Mouse (Mus musculus) erythroblast, embryonic 14.5 days (primary cell): Measurements from ENCODE around the gene Bhlhe41.

Experiments
- GATA1 ChIP-seq: IDR thresholded peaks from 2 replicates; pipeline ENCODE4 v1.6.1; 2012; ENCODE audit warnings: low read length, inconsistent platforms, mixed read lengths
- TAL1 ChIP-seq: IDR thresholded peaks from 3 replicates; pipeline ENCODE4 v1.6.1; 2012; ENCODE audit warnings: low read length, inconsistent platforms, mixed read lengths

DNA sequence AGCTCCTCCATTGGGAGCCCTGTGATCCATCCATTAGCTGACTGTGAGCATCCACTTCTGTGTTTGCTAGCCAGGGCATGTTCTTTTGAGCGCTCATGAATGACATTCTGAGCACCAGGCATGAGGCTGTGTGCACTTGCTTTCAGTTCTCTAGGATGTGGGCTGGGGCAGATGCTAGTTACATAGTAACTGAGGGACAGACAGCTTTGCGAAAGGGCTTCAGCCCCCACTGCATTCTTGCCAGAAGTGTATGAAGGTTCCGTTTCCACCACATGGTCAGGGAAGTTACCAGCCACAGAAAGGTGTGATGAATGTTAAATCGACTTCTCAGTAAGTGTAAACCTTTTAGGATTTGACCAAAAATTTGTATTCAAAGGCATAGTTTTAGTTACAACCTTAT, 18.3 kb upstream of the Bhlhe41 start:
- no peak for TF ChIP-seq GATA1
- no peak for TF ChIP-seq TAL1
